Mouse (Mus musculus): ENCODE measurements around the gene Tmem106c.

DNA sequence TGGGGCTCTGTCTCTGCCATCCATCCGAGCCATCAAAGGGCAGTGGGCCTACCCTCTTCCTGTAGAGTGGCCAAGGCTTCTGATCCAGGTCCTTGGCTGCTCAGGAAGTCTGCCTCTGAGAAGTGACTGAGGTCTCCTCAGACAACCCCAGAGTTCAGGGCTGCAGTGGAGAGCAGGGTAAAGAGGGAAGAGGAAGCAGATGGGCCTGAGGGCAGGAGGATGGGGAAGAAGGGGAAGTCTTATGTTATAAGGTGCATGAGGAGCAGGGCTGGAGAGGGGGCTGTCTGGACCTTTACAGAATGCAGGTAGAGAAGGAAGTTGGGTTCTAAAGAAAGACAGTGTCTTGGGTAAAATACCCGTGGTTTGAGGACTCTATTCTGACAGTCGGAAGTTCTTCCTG, 14.3 kb upstream of the Tmem106c start:
- TF ChIP-seq GATA1 (IDR thresholded peaks at IDR 0.05; ENCODE audit: borderline replicate concordance, low read length) (no peak), FLI1 (IDR thresholded peaks at IDR 0.05; ENCODE audit: low read length) (no peak)
